Mouse (Mus musculus) macrophage (primary cell): ENCODE data around the gene Cel. TPM values are rescaled to one million over a fixed set of nuclear protein-coding genes. Genes with fewer than 3 reads are reported as not detected.

Experiments
- H3K27ac ChIP-seq: fragments of 350-480 bp; formaldehyde crosslinking; 2 replicates; pipeline ENCODE4 v1.9.0; 2021
- H3K36me3 ChIP-seq: fragments of 350-480 bp; formaldehyde crosslinking; 2 replicates; pipeline ENCODE4 v1.9.0; 2021; ENCODE audit errors: inconsistent target
- H3K4me3 ChIP-seq: fragments of 350-480 bp; formaldehyde crosslinking; 2 replicates; pipeline ENCODE4 v1.9.0; 2021; ENCODE audit errors: inconsistent target
- H3K79me2 ChIP-seq: fragments of 350-480 bp; formaldehyde crosslinking; 2 replicates; pipeline ENCODE4 v1.9.0; 2021; ENCODE audit errors: inconsistent target
- WGBS: methylation state at CpG from one replicate; pipeline ENCODE4 v1.1.7; 2026; ENCODE audit warnings: inconsistent platforms; ENCODE audit not compliant: missing documents; 5-methylcytosine and 5-hydroxymethylcytosine counted together
- polyA plus RNA-seq: library from polyadenylated mRNA; stranded (reverse); fragments of 250-400 nt; gene quantifications from 3 replicates; pipeline ENCODE4 v1.2.4, GENCODE M21; 2018; ENCODE audit warnings: inconsistent platforms

The Cel gene
- polyA plus RNA-seq, 1 experiment from 2014 or later = not detected

GRCm38 (mm10) chr2:28597733-28598547, 34.7 kb upstream of the Cel start:
- Histone ChIP-seq H3K4me3 (no peak overlapping the region), H3K79me2 (no peaks in the 10 kb centered on the region), H3K36me3 (no peaks in the 10 kb centered on the region), H3K27ac (no peak overlapping the region)
- WGBS = 71% methylated on average over 7 of the region's 7 CpGs

GRCm38 (mm10) chr2:28596998-28597397, 33.8 kb upstream of the Cel start:
- Histone ChIP-seq H3K27ac (no peak overlapping the region), H3K4me3 (no peak overlapping the region), H3K36me3 (no peaks in the 10 kb centered on the region), H3K79me2 (no peaks in the 10 kb centered on the region)
- 90% methylated on average over 7 of the region's 7 CpGs for WGBS

GRCm38 (mm10) chr2:28596021-28596420, 32.8 kb upstream of the Cel start:
- 74% methylated on average over 7 of the region's 7 CpGs for WGBS
- Histone ChIP-seq H3K79me2 (no peaks in the 10 kb centered on the region), H3K4me3 (no peak overlapping the region), H3K27ac (no peak overlapping the region), H3K36me3 (no peaks in the 10 kb centered on the region)

GRCm38 (mm10) chr2:28592809-28593208, 29.6 kb upstream of the Cel start:
- Histone ChIP-seq H3K4me3 (no peak overlapping the region), H3K36me3 (no peaks in the 10 kb centered on the region), H3K79me2 (no peaks in the 10 kb centered on the region), H3K27ac (no peak overlapping the region)
- WGBS = 7% methylated on average over 14 of the region's 15 CpGs

GRCm38 (mm10) chr2:28591479-28591878, 28.3 kb upstream of the Cel start:
- H3K79me2 ChIP-seq = no peaks in the 10 kb centered on the region
- no peak overlapping the region for H3K27ac ChIP-seq
- H3K36me3 ChIP-seq = no peaks in the 10 kb centered on the region
- H3K4me3 ChIP-seq = no peak overlapping the region
- WGBS = 0% methylated on average over 2 of the region's 2 CpGs

- WGBS = 31% methylated on average over 1 of the region's 1 CpGs
Observed at GRCm38 (mm10) chr2:28588574-28588973, 25.4 kb upstream of the Cel start.

GRCm38 (mm10) chr2:28585730-28586129, 22.5 kb upstream of the Cel start:
- no peak overlapping the region for H3K27ac ChIP-seq
- peaks cover 11% of the 10 kb centered on the region; the same call in 1 of the 2 replicates for H3K79me2 ChIP-seq
- no peak overlapping the region for H3K4me3 ChIP-seq
- H3K36me3 ChIP-seq = no peaks in the 10 kb centered on the region
- 50% methylated on average over 2 of the region's 2 CpGs for WGBS

More at GRCm38 (mm10) chr2:28588574-28588973, 25.4 kb upstream of the Cel start:
- Histone ChIP-seq H3K27ac (no peak overlapping the region), H3K4me3 (no peak overlapping the region), H3K79me2 (no peaks in the 10 kb centered on the region), H3K36me3 (no peaks in the 10 kb centered on the region)

- Histone ChIP-seq H3K27ac (no peak overlapping the region), H3K79me2 (peaks cover 11% of the 10 kb centered on the region; the same call in 1 of the 2 replicates), H3K4me3 (no peak overlapping the region), H3K36me3 (no peaks in the 10 kb centered on the region)
- WGBS = 17% methylated on average over 6 of the region's 6 CpGs
Observed at GRCm38 (mm10) chr2:28585043-28585571, 21.9 kb upstream of the Cel start.

- Histone ChIP-seq H3K4me3 (peak within 1 kb of the TSS; percentile 66), H3K79me2 (peaks cover 11% of the 10 kb centered on the region; the same call in 1 of the 2 replicates), H3K27ac (peak within 1 kb of the TSS; percentile 80), H3K36me3 (peaks cover 6% of the 10 kb centered on the region; the same call in 1 of the 2 replicates)
- 79% methylated on average over 9 of the region's 9 CpGs for WGBS
Observed at GRCm38 (mm10) chr2:28583651-28584050, 20.4 kb upstream of the Cel start, which contains the start of gene Gtf3c5. TSS of gene Gtf3c5 (minus strand) at chr2:28583751.

GRCm38 (mm10) chr2:28582647-28583353, 19.6 kb upstream of the Cel start:
- peaks cover 11% of the 10 kb centered on the region; the same call in 1 of the 2 replicates for H3K79me2 ChIP-seq
- H3K27ac ChIP-seq = peak overlapping the region; percentile 80
- peak overlapping the region; percentile 66 for H3K4me3 ChIP-seq
- H3K36me3 ChIP-seq = peaks cover 6% of the 10 kb centered on the region; the same call in 1 of the 2 replicates
- WGBS = 1% methylated on average over 56 of the region's 56 CpGs

GRCm38 (mm10) chr2:28578003-28578402, 14.8 kb upstream of the Cel start:
- Histone ChIP-seq H3K4me3 (no peak overlapping the region), H3K36me3 (peaks cover 25% of the 10 kb centered on the region; the same call in 1 of the 2 replicates), H3K27ac (no peak overlapping the region), H3K79me2 (peaks cover 11% of the 10 kb centered on the region; the same call in 1 of the 2 replicates)
- 90% methylated on average over 5 of the region's 5 CpGs for WGBS

GRCm38 (mm10) chr2:28576815-28577214, 13.6 kb upstream of the Cel start:
- Histone ChIP-seq H3K36me3 (peaks cover 37% of the 10 kb centered on the region; the same call in 1 of the 2 replicates), H3K4me3 (no peak overlapping the region), H3K79me2 (peaks cover 5% of the 10 kb centered on the region; the same call in 1 of the 2 replicates), H3K27ac (no peak overlapping the region)
- 96% methylated on average over 3 of the region's 3 CpGs for WGBS

- H3K36me3 ChIP-seq = peaks cover 47% of the 10 kb centered on the region
- WGBS = 92% methylated on average over 4 of the region's 4 CpGs
Observed at GRCm38 (mm10) chr2:28575341-28575740, 12.1 kb upstream of the Cel start.

GRCm38 (mm10) chr2:28569903-28570302, 6.7 kb upstream of the Cel start:
- Histone ChIP-seq H3K27ac (no peak overlapping the region), H3K36me3 (peaks cover 61% of the 10 kb centered on the region), H3K4me3 (no peak overlapping the region), H3K79me2 (no peaks in the 10 kb centered on the region)
- WGBS = 88% methylated on average over 2 of the region's 3 CpGs

More at GRCm38 (mm10) chr2:28575341-28575740, 12.1 kb upstream of the Cel start:
- H3K4me3 ChIP-seq = no peak overlapping the region
- H3K27ac ChIP-seq = no peak overlapping the region
- no peaks in the 10 kb centered on the region for H3K79me2 ChIP-seq
